Mouse (Mus musculus): Measurements from ENCODE around the gene Ctsz. TPM values are rescaled to one million over a fixed set of nuclear protein-coding genes. Genes with fewer than 3 reads are reported as not detected.
A peak's percentile ranks its signal among the peaks of the same experiment; 100 is the strongest.

Gene Ctsz
- polyA plus RNA-seq, 1 experiment from 2014 or later, result 178 TPM

DNA sequence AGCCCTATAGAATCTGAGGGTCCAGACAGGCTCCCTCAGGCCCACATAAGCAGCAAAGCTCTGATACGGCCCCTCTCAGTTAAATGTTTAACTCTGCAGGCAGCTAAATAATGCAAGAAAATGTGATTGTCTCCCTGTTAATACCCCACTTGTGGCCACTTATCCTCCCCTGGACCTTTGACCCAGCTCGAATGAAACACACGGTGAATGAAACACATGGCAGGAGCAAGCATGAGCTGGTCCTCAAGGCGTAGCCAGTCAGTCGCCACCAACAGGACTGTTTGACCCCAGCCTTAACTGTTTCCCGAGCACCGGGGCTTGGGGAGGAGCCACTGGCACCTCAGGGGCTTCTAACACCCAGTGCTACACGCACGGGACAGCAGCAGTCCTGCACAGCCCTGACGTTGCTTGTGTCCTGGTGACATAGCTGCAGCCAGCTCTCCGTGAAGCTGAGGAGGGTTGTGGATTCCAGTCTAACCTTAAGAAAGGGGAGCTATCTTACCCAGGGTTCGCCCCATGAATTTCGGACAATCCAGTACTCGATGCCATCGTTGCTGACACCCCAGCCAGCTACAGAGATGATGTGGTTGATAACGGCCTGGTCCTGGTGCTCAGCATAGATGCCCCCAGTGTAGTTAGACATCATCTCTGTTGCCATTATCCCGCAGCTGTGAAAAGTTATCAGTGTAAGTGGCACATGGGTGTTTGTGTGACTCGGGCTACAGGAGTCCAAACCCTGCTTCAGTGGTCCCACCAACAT, 10.6 kb downstream of the Ctsz start:
- Histone ChIP-seq H3K27me3 (ENCODE audit: insufficient read depth, low read length) (no peaks in the 10 kb centered on the region), H3K9ac (replicated peaks) (no peak overlapping the region), H3K4me3 (ENCODE audit: low read depth, low read length) (no peak overlapping the region), H3K9me3 (ENCODE audit: low read length) (no peaks in the 10 kb centered on the region), H3K27ac (ENCODE audit: low read depth) (no peak overlapping the region), H3K36me3 (replicated peaks; ENCODE audit: insufficient read depth, low read length) (peaks cover 79% of the 10 kb centered on the region), H3K4me1 (ENCODE audit: insufficient read depth) (no peaks in the 10 kb centered on the region), H3K4me2 (ENCODE audit: low read depth, low read length) (no peak overlapping the region)
- no peak for ATAC-seq
- no peak for DNase-seq
- TF ChIP-seq CTCF (IDR thresholded peaks at IDR 0.05; ENCODE audit: low read depth) (no peak), EP300 (IDR thresholded peaks at IDR 0.05; ENCODE audit: low read depth) (no peak)
- WGBS (ENCODE audit: insufficient replicate concordance), result 87% methylated on average over 18 of the region's 18 CpGs

- no peak for TF ChIP-seq EP300 (IDR thresholded peaks at IDR 0.05; ENCODE audit: low read depth)
- TF ChIP-seq CTCF (IDR thresholded peaks at IDR 0.05; ENCODE audit: low read depth), result no peak
- no peaks in the 10 kb centered on the region for H3K4me1 ChIP-seq (ENCODE audit: insufficient read depth)
- no peak overlapping the region for H3K4me2 ChIP-seq (ENCODE audit: low read depth, low read length)
- H3K36me3 ChIP-seq (replicated peaks; ENCODE audit: insufficient read depth, low read length), result peaks cover 81% of the 10 kb centered on the region
- WGBS (ENCODE audit: insufficient replicate concordance), result 90% methylated on average over 12 of the region's 12 CpGs
- ATAC-seq, result no peak
- H3K9me3 ChIP-seq (ENCODE audit: low read length), result no peaks in the 10 kb centered on the region
- no peak overlapping the region for H3K27ac ChIP-seq (ENCODE audit: low read depth)
- DNase-seq, result no peak
- H3K9ac ChIP-seq (replicated peaks), result no peak overlapping the region
- no peaks in the 10 kb centered on the region for H3K27me3 ChIP-seq (ENCODE audit: insufficient read depth, low read length)
- no peak overlapping the region for H3K4me3 ChIP-seq (ENCODE audit: low read depth, low read length)
Observed at GRCm38 (mm10) chr2:174426856-174427255, 12.0 kb downstream of the Ctsz start.

GRCm38 (mm10) chr2:174424301-174425085, 14.3 kb downstream of the Ctsz start:
- H3K36me3 ChIP-seq (replicated peaks; ENCODE audit: insufficient read depth, low read length), result peaks cover 81% of the 10 kb centered on the region
- no peak overlapping the region for H3K4me2 ChIP-seq (ENCODE audit: low read depth, low read length)
- TF ChIP-seq EP300 (IDR thresholded peaks at IDR 0.05; ENCODE audit: low read depth), result no peak
- DNase-seq (no peak), ATAC-seq (no peak)
- 91% methylated on average over 11 of the region's 11 CpGs for WGBS (ENCODE audit: insufficient replicate concordance)
- H3K27ac ChIP-seq (ENCODE audit: low read depth), result no peak overlapping the region
- H3K9me3 ChIP-seq (ENCODE audit: low read length), result no peaks in the 10 kb centered on the region
- no peaks in the 10 kb centered on the region for H3K27me3 ChIP-seq (ENCODE audit: insufficient read depth, low read length)
- no peak overlapping the region for H3K4me3 ChIP-seq (ENCODE audit: low read depth, low read length)
- no peaks in the 10 kb centered on the region for H3K4me1 ChIP-seq (ENCODE audit: insufficient read depth)
- no peak overlapping the region for H3K9ac ChIP-seq (replicated peaks)

- Histone ChIP-seq H3K4me2 (ENCODE audit: low read depth, low read length) (no peak overlapping the region), H3K36me3 (replicated peaks; ENCODE audit: insufficient read depth, low read length) (peaks cover 47% of the 10 kb centered on the region), H3K9ac (replicated peaks) (no peak overlapping the region), H3K4me3 (ENCODE audit: low read depth, low read length) (no peak overlapping the region), H3K9me3 (ENCODE audit: low read length) (no peaks in the 10 kb centered on the region), H3K4me1 (ENCODE audit: insufficient read depth) (peaks cover 10% of the 10 kb centered on the region), H3K27ac (ENCODE audit: low read depth) (no peak overlapping the region), H3K27me3 (ENCODE audit: insufficient read depth, low read length) (no peaks in the 10 kb centered on the region)
- ATAC-seq (no peak), DNase-seq (no peak)
- TF ChIP-seq EP300 (IDR thresholded peaks at IDR 0.05; ENCODE audit: low read depth) (no peak), CTCF (IDR thresholded peaks at IDR 0.05; ENCODE audit: low read depth) (no peak)
- 87% methylated on average over 6 of the region's 6 CpGs for WGBS (ENCODE audit: insufficient replicate concordance)
Observed at GRCm38 (mm10) chr2:174421107-174421506, 17.7 kb downstream of the Ctsz start.

DNA sequence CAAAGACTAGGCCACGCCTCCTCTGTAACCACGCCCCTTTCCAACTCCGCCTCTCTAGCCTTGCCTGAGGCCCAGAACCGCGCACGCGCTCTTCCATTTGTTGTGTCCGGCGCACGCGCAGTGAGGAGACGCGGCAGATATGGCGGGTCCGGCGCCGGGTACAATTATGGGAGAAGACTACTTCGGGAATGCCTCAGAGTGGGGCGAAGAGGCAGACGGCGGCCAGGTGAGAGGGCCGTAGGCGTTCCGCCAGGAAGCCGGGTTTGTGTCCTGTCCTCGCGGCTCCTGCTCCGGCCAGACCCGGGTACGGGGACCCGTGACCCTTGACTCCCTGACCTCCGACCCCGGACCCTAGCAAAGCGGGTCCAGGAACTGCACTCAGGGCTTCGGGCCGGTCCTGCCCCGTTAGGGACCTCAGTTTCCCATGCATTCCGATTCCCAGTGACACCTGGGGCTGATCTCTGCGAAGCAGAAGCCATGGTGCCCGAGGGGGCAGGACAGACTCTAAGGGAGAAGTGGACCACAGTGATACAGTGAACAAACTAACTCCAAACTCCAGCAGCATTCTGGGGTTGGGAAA, 23.0 kb downstream of the Ctsz start, which contains the start of gene Nelfcd:
Nelfcd (plus strand) TSS at position 74 of the 580 bp plus-strand sequence.
- peak within 1 kb of the TSS; percentile 86 for H3K4me2 ChIP-seq (ENCODE audit: low read depth, low read length)
- 1% methylated on average over 40 of the region's 40 CpGs for whole genome bisulfite sequencing (ENCODE audit: insufficient replicate concordance)
- no peaks in the 10 kb centered on the region for H3K27me3 ChIP-seq (ENCODE audit: insufficient read depth, low read length)
- H3K4me1 ChIP-seq (ENCODE audit: insufficient read depth), result peaks cover 11% of the 10 kb centered on the region
- ATAC-seq (peak; percentile 98), DNase-seq (peak; percentile 99)
- H3K36me3 ChIP-seq (replicated peaks; ENCODE audit: insufficient read depth, low read length), result peaks cover 7% of the 10 kb centered on the region; the same call in 1 of the 2 replicates
- H3K9me3 ChIP-seq (ENCODE audit: low read length), result no peaks in the 10 kb centered on the region
- H3K9ac ChIP-seq (replicated peaks), result peak within 1 kb of the TSS; percentile 94
- TF ChIP-seq CTCF (IDR thresholded peaks at IDR 0.05; ENCODE audit: low read depth), result no peak
- TF ChIP-seq EP300 (IDR thresholded peaks at IDR 0.05; ENCODE audit: low read depth), result no peak
- peak within 1 kb of the TSS; percentile 91 for H3K4me3 ChIP-seq (ENCODE audit: low read depth, low read length)
- peak within 1 kb of the TSS; percentile 78 for H3K27ac ChIP-seq (ENCODE audit: low read depth)

Measured in liver, postnatal 0 days (tissue).